Mouse (Mus musculus) CD8-positive naive resting alpha-beta T cell, adult 2 months (primary cell): Measurements from ENCODE around the gene Pet2.

Experiments
- DNase-seq, 2 experiments: peaks; one replicate each; pipeline ENCODE4 v3.0.0; 2022; ENCODE audit warnings: low read depth in 2 of 2, low spot score in 2 of 2

Gene Pet2

DNA sequence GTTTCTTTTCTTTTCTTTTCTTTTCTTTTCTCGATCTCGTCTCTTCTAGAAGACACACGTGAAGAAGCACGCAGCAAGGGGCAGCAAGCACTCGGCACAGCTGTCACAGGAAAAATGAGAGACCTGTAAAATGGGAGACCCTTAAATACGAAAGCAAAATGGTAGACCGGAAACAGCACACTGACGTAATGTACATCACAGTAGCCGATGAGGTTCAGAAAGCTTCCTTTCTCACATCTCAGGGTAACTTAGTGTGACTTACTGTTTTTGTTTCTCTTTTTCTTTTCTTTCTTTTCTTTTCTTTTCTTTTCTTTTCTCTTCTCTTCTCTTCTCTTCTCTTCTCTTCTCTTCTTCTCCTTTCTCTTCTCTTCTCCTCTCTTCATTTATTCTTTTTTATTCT is at the start of gene Pet2:
Gene Pet2 (minus strand): TSS at position 101 of the 400 bp plus-strand sequence.
- no peak for DNase-seq
